Mouse (Mus musculus) heart, postnatal 14 days (tissue): ENCODE data around the gene Gm5134. TPM values are rescaled to one million over a fixed set of nuclear protein-coding genes. Genes with fewer than 3 reads are reported as not detected.

ENCODE experiments used
- DNase-seq, 2 experiments: peaks; one replicate each; pipeline ENCODE4 v3.0.0; 2021 to 2022
- intact Hi-C: fragments of 180-260 bp; cut with DNase I; formaldehyde crosslinking; loops from one replicate; pipeline ENCODE4 v1.15.1; 2025
- total RNA-seq, 2 experiments: library from RNA; stranded (reverse); gene quantifications; 2 replicates each; pipeline ENCODE4 v1.2.3; 2021

The Gm5134 gene
- total RNA-seq, 2 experiments from 2014 or later: not detected

DNA sequence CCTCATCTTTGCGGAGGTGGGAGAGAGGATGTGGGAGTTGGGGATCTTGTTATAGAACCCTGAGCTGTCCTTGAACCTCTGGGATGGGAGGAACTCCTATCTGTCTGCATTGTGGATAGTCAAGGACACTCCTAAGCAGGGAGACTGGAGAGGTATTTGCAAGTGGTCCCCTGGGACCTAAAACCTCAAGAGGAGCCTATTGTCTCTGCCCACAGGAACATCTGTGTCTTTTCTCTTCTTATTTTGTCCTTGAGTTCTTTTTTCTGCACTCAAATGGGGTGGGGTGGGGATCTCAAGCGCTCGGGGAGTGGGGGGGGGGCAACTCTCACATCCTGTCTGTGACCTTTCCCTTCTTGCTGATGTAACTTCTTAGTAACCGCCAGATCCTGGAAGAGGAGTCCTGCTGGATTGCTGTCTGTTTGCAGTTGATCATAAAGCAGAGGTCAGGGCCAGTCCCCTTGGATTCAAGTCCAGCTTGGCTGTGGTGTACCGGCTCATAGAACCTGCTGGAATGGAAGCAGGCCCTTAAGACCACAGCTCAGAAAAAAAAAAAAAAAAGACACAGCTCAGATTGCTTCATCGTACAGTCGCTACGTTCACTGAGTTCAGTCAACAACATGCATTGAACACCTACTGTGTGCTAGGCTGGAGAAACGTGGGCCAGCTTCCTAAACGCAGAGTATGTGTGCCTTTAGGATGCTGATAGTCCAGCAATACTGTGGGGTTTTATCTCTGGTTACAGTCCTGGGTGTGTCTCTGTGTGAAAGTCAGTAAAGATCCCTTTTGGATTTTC is 16.3 kb upstream of the Gm5134 start:
- no peak for DNase-seq
- intact Hi-C loops: no loop called here

DNA sequence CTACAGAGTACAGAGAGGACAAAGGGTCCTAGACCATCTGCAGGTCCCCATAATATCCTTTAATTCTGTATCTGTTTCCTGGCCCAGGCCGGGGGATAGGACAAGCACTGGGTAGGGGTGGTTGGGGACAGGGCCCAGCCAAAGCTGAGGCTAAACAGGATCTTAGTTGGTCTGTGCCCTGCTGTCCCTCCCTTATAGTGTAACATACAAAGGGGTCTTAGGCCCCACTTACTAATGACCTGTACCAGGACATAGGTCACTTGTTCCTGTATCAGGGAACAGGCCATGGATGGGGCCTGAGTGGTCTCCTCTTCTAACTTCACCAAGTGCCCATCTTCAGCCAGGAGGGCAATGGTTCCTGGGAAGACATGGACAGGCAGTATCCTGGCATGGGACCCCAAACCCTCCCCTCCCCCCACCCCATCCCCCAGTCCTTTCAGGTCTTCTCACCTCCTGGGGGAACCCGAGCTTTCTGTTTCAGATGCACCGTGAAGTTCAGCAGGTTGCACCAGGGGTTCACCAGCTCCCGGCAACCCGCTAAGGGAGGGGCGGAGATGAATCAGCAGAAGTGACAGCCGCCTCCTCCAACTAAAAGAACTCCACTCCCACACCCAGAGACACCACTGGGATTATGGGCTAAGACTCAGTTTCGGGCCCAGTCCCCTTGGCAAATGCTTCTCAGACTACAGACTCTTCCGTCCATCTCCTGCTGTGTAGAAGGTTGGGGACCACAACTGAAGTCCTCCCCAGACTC is 14.7 kb upstream of the Gm5134 start:
- no peak for DNase-seq

DNA sequence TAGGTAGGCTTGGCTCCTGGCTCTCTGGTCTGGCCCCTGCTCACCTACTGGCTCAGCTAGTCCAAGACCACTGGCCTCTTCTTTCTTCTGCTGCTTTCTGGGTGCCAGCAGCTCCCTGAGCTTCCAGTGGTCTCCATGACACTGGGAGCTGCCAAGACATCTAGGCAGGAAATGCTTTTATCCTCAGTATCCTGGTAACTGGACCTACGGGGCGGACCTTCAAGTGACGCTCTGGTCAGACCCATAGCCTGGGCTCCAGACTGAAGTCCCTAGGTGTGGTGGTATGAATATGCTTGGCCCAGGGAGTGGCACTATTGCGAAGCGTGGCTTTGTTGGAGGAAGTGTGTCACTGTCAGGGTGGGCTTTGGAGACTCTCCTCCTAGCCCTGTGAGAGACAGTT is 13.8 kb upstream of the Gm5134 start, which contains the start of gene Gm867:
Gene Gm867, minus strand, starts transcription at position 153 of the 400 bp plus-strand sequence.
- no peak for DNase-seq
- intact Hi-C loops: no loop called here

More for the DNA sequence above, 14.7 kb upstream of the Gm5134 start:
- intact Hi-C loops: no loop called here

DNA sequence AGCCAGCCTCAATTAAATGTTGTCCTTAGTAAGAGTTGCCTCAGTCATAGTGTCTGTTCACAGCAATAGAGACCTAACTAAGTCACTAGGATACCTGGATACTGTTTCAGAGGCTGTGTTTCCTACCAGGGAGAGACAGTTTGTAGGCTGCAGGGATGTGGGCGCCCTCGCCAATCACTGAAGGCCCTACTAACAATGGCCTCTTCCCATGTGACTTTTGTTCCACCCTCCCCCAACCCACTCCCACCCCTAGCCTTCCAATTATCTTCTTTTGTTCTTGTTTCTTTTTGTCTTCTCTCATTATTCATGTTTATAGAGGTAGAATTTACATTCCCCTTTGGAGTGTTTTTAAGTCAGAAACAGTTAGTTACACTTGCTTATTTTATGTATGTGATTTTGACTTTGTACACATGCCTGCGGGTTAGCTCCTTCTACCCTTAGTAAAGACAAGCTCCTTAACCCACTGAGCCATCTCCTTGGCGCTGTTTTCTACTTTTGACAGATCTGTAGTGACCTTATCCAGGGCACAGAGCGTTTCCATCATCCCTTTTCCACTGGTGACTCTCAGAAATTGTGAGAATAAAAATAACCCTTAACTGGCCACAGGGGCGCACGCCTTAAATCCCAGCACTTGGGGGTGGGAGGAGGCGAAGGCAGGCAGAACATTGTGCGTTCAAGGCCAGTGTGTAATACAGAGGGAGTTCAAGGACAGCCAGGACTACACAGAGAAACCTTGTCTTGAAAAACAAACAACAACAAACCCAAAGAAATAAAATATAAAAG is 13.1 kb upstream of the Gm5134 start:
- intact Hi-C loops: no loop called here
- DNase-seq: no peak

DNA sequence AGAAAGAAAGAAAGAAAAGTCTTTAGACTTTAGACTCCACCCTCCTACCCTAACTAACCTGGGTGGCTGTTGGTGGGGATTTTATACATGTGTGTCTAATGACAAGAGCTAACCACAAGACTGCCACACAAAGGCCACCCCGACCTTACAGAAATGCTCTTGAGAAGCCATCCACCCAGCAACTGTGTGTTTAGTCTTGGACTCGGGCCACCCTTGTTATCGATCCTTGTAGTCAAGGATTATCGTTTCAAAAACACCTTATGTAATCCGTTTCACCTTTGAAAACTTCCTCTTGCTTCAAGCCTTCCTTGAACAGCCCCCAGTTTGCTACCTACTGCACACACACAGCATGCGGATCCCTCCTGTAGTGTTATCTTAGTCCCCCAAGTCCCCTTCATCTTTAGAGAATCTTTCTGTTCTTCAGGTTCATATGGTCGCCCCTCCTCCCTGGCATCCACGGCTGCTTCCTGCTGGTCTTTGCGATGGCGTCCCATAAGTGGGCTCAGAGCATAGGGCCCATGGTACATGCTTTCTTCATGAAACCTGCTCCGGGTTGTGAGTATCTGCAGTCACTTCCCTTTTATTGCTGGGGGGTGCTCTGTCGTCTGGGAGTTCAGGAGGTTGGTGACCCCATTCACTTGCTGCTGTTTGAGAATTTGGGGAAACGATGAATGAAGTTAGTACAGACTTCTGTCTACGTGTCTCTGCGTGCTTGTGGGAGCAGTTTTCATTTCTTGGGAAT is 11.4 kb upstream of the Gm5134 start, which contains the start of gene Vpreb3:
Gene Vpreb3, plus strand, starts transcription at position 322 of the 742 bp plus-strand sequence.
- DNase-seq: no peak
- intact Hi-C loops: no loop called here

DNA sequence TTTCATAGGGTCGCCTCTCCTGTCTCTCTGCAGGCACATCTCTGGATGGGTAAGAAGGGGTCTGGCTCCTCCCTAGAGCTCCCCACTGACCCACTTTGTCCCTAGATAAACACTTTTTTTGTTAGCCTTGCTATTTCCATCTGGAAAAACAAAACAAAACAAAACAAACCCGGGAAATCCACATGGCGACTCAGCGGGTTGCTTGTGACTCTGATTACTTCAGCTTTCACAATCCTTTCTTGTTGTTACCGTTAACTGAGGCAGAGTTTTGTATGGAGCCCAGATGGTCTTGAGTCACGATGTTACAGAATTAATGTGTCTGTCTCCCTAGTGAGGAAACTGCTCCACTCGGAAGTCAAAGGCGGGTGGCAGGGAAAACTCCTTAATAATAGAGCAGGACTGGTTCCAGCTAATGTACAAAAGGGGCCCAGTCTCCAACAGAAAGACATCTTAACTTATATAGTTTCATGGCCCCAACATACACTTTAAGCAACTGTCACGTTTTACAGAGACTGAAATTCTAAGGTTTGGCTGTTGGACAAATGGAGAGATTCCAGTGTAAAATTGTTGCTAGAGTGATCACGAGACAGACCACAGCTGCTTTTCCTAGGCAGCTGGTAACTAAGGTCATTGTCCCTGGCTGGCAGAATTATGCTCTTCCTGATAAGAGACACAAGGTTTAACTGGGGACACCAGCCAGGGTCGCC is 10.1 kb upstream of the Gm5134 start:
- DNase-seq: peak in 1 of 2 experiments; percentile 49
- intact Hi-C loops: no loop called here

DNA sequence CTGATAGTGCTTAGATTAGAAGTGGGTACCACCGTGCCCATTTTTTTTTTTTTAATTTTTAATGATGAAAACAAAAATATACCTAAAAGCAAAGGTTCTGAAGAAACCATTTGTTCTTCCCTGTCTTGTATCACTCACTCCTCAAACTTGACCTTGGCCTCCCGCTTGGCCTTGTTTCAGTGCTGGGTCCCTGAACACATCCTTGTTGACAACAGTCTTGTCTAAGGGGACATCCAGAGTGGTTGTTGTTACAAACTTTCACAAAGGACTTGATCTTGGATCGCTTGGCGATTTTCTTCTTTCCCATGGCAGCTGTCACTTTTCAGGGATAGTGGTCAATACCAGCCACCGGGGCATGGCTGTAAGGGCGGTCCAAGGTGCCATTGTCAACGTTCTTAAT is 9.1 kb upstream of the Gm5134 start:
- intact Hi-C loops: no loop called here
- no peak for DNase-seq

DNA sequence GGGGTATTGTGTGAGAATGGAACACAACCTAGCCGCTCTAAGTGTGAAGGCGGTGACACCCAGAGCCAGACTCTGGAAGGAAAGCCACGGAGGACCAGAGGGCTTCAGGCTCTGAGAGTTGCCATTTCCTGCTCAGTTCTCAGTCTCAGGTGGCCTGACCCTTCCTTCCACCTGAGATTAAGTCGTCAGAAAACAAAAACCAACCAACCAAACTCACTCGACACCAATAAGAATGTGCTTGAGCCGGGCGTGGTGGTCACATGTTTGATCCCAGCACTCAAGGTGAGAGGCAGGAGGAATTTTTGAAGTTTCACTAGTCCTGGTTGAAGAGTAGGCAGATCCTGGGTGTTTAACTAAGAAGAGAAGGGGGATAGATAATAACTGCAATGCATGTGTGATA is 8.4 kb upstream of the Gm5134 start:
- DNase-seq: no peak
- intact Hi-C loops: no loop called here

DNA sequence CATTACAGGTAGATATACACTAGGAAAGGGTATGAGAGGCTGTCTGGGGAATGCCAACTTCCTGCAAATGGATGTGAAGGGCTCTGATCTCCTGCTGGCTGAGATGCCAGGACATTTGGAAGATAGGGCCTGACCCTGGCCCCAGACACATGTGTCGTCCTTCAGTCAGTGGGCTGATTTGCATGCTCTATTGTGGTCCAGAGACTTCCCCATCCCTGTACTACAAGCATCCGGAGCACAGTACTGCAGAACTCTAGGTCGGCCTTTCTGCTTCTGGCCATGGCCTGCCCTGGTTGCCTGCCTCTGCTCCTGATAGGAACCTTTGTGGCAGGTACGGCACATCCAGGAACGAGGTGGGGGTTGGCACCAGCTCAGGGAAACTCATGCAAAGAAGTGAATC is 6.2 kb upstream of the Gm5134 start:
- no peak for DNase-seq
- intact Hi-C loops: no loop called here

DNA sequence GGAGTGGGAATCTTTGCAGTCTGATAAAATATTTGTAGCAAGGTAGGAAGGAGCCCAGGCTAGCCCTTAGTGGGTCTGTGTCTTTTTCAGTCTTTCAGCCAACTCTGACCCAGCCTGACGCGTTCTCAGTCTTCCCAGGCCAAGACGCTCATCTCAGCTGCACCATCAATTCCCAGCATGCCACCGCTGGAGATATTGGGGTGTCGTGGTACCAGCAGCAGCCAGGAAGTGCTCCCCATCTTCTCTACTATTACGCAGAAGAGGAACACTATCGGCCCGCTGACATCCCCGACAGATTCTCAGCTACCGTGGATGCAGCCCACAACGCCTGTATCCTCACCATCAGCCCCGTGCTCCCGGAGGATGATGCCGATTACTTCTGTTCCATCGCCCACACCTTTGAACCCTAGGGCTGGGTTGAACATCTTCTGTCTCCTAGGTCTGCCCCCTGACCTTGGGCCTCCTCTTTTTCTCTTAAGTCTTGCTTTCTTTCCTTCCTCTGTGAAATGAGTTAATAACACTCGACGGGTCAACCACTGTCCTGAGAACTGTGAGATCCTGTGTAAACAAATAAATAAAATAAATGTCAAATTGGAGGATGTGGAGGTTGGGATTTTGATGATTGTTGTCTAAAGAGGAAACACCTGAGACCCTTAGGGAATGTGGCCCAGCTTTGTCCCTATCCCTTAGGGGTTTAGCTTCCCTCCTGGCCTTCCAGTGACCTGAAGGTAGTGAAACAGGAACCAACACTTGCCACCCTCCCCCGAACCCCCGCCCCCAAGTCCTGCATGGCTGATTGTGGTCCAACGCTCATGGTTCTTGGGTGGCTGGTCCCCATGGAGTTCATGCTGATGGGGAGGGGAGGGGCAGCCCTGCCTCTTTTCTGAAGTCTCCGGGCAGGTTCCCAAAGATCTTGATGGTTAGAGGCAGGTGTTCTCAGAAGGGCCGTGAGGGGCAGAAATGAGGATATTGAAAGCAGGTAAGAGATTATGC is 5.0 kb upstream of the Gm5134 start:
- intact Hi-C loops: loop anchor here (2.0 to 5.0 kb wide), 3 partner anchors 29 to 362 kb away; partner anchors contain the start of genes Ggt5 and Smarcb1
- DNase-seq: no peak

DNA sequence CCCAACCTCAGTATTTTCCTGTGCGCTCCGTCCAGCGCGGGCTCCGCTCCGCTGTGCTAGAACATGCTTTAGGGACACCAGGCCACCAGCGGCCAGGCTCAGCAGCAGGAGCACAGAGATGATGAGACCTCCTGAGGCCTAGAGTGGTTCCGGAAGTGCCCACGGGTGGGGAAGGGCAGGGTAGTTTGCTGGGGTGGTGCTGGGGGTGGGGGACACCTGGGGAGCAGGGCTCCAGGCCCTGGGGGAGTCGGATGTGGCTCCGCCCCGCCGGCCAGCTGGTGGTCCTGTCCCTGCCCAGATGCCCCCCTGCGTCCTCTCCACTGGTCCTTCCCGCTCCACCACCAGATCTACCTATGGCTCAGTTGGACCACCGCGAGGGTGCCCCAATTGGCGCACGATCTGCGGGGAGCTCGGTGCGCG is 3.5 kb upstream of the Gm5134 start:
- DNase-seq: peak in 1 of 2 experiments; percentile 24
- intact Hi-C loops: loop anchor here (1.0 to 5.0 kb wide), 6 partner anchors 30 to 364 kb away; partner anchors contain the start of genes Ggt5 and Smarcb1

DNA sequence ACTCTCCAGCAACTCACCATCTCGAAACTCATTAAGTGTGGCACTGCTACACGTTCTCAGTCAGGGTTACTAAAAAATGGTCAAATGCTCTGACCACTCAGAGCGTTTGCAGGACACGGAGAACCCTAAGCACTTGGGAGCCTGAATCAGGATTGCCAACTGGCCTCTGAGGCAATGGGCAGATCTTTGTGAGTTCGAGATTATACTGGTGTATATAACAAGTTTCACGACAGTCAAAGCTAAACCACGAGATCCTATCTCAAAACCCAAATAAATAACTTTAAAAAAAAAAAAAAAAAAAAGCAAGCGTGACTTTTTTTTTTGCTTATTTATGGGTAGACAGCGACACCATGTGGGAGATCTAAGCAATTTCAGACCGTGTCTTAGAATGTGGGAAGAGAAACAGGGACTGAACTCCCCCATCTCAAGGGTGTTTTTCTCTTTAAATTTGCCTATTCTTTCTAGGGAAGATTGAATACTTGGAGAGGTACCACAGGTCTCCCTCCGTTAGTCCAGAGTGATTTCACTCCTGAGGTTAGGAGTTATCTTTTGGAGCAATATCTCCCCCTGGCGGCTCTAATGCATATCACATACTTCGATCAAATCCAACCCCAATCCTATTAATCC is 2.8 kb upstream of the Gm5134 start:
- intact Hi-C loops: loop anchor here (1.0 to 5.0 kb wide), 6 partner anchors 31 to 364 kb away; partner anchors contain the start of genes Ggt5 and Smarcb1
- peak in 1 of 2 experiments; percentile 62 for DNase-seq

DNA sequence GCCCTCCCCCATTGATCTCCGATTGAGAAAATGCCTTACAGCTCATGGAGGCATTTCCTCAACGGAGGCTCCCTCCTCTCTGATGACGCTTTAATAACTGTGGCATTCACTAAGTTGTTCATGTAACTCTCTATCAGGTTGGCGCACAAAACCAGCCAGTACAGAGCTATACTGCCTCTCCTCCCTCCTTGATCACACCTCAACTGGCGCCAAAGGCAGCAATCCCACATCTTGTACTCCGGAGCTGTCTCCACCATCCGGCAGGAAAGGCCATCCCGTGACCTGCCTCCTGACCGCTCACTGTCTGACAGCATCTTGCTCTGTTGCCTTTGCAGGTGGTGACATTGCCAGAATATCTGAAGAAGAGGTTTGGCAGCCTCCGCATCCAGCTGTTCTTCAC is 19.5 kb downstream of the Gm5134 start:
- intact Hi-C loops: loop anchor here (10.0 kb wide), 1 partner anchor 231 kb away; no protein-coding TSS in a partner anchor
- no peak for DNase-seq

DNA sequence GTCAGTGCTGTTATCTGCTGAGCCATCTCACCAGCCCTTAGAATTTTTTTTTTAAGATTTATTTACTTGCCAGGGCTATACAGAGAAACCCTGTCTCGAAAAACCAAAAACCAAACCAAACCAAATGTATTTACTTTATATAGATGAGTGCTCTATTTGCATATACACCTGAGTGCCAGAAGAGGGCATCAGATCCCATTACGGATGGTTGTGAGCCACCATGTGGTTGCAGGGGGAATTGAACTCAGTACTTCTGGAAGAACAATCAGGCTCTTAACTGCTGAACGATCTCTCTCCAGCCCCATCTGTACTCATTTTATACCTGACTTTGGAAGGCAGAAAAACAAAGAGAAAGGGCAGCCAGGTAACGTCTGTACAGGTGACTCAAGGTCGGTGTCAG is 20.9 kb downstream of the Gm5134 start:
- intact Hi-C loops: loop anchor here (10.0 kb wide), 1 partner anchor 230 kb away; no protein-coding TSS in a partner anchor
- no peak for DNase-seq

DNA sequence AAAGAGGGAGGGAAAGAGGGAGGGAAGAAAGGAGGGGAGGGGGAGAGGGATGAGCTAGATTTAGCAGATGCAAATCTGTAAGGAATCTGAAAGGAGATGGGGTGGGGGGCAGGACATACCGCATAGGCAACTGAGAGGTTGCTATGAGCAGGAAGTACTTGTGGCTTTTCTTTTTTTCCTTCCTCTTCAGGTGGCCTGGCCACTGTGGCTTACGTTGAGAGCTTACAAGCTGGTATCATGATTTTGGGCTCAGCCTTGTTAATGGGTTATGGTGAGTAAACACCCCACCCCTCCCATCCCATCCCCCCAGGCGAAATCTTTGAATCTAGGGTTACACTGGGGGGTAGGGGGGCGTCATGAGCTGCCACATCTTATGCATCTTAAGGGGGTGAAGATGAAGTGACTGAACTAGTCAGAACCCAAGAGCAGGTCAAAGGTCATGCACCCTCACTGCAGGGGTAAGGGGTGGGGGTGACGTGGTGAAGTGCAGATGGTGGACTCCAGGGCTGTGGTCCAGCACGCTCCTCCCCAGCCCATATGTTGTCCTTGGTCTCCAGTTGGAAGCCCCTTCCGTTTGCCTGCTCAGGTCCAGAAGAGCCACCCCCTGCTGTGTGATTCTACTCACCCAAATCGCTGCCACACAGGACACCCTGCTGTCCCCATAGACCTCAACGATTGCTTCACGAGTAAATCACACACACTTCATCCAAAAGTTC is 24.0 kb downstream of the Gm5134 start:
- no peak for DNase-seq
- intact Hi-C loops: loop anchor here (10.0 kb wide), 1 partner anchor 227 kb away; no protein-coding TSS in a partner anchor

DNA sequence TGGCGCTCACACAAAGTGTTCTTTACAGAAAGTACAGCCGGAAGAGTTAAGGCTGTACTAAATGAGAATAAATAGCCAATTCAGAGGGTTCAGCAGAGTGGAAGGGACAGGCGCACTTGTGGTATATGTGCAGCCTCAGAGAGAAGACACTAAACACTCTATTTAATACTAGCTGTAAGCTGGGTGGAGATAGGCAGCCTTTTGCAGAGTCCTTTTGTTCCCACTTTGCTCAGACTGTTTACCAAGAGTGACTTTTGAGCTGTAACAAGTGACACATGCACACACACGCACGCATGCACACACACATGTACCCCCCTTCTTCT is 24.5 kb downstream of the Gm5134 start:
- no peak for DNase-seq
- intact Hi-C loops: loop anchor here (10.0 kb wide), 1 partner anchor 226 kb away; no protein-coding TSS in a partner anchor

DNA sequence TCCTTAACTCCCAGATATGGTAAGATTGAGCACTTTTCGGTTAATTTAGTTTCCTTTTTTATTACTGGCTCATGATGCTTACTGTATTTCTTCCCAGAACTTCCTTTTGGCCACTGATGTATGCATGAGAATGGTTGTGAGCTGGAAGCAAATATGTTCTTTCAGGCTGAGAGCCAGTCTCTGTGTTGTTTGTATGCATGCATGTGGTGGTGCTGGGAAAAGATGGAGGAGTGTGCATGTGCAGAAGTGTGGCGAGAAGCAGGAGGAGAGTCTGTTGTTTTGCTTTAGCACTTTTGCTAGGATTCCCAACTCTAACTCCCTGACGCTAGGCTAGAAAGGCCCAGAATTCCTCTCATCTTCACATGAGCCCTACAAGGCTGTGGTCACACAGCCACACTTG is 25.1 kb downstream of the Gm5134 start:
- intact Hi-C loops: loop anchor here (10.0 kb wide), 1 partner anchor 225 kb away; no protein-coding TSS in a partner anchor
- no peak for DNase-seq
